Mouse (Mus musculus) megakaryocyte, embryonic 14.5 days (primary cell): ENCODE results near the gene Gpr143. TPM values are rescaled to one million over a fixed set of nuclear protein-coding genes. Genes with fewer than 3 reads are reported as not detected.

Source experiments
- H3K27me3 ChIP-seq: replicated peaks from 2 replicates; pipeline ENCODE3; 2012; ENCODE audit warnings: inconsistent platforms
- H3K36me3 ChIP-seq: replicated peaks from 2 replicates; pipeline ENCODE3; 2012; ENCODE audit warnings: low read length, inconsistent platforms, mixed read lengths
- H3K4me1 ChIP-seq: 2 replicates; pipeline ENCODE4 v1.6.1; 2012; ENCODE audit warnings: inconsistent platforms
- H3K4me3 ChIP-seq: replicated peaks from 2 replicates; pipeline ENCODE3; 2012; ENCODE audit warnings: moderate library complexity, mild to moderate bottlenecking, inconsistent platforms
- H3K9me3 ChIP-seq: 2 replicates; pipeline ENCODE4 v1.6.1; 2012; ENCODE audit warnings: inconsistent platforms
- FLI1 ChIP-seq: IDR thresholded peaks from 2 replicates; pipeline ENCODE4 v1.6.1; 2012; ENCODE audit warnings: low read length, inconsistent platforms, mixed read lengths
- GATA1 ChIP-seq: IDR thresholded peaks from 3 replicates; pipeline ENCODE4 v1.6.1; 2012; ENCODE audit warnings: mixed read lengths, low read length, inconsistent platforms, borderline replicate concordance
- polyA plus RNA-seq: library from polyadenylated mRNA; stranded (reverse); fragments of >175 nt; gene quantifications from 2 replicates; pipeline ENCODE4 v1.2.3, GENCODE M21; 2012; ENCODE audit warnings: low replicate concordance; ENCODE audit not compliant: insufficient read depth

Gpr143 gene
- polyA plus RNA-seq, 1 experiment, result not detected

GRCm38 (mm10) chrX:152855076-152855772, 73.5 kb downstream of the Gpr143 start:
- H3K36me3 ChIP-seq, result no peaks in the 10 kb centered on the region
- H3K27me3 ChIP-seq, result peaks cover 12% of the 10 kb centered on the region
- peaks cover 18% of the 10 kb centered on the region for H3K9me3 ChIP-seq
- TF ChIP-seq FLI1 (no peak), GATA1 (no peak)
- no peak overlapping the region for H3K4me3 ChIP-seq
- no peaks in the 10 kb centered on the region for H3K4me1 ChIP-seq

Other genes starting within 250 kb of the Gpr143 start
- gene Cldn34a, start 218.6 kb upstream of the Gpr143 start, polyA plus RNA-seq, result not detected in 2 replicates
- not detected in 2 replicates for gene Shroom2, start 12.5 kb upstream of the Gpr143 start, polyA plus RNA-seq
- gene Usp51, start 224.5 kb downstream of the Gpr143 start, polyA plus RNA-seq, result 0.10 TPM in 1 of 2 replicates, not detected in the other